Mouse (Mus musculus) stomach, postnatal 0 days (tissue): Measurements from ENCODE around the gene Cass4.

Experiments used
- CTCF ChIP-seq: IDR thresholded peaks from 2 replicates; pipeline ENCODE4 v1.5.1; 2016; ENCODE audit warnings: antibody characterized with exemption, low read depth, mild to moderate bottlenecking, moderate library complexity
- EP300 ChIP-seq: optimal IDR thresholded peaks from 2 replicates; pipeline ENCODE3; 2016; ENCODE audit warnings: antibody characterized with exemption

DNA sequence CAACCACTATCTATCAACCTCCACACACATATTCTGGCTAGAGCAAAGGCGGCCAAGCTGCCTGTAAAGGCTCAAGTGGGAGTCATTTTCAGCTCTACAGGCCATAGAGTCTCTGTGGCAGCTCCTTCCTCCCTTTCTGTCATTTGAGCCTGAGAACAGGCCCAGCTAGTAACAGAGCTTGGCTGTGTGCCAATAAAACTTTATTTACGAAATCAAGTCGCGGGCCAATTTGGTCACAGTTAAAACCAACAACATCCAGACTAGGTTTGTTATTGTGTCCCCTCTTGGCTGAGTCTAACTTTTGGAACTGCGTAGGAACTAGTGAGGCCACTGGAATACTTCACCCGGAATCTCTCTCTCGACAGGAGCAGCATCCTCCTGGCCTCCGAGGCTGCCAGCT lies 80.0 kb downstream of the Cass4 start:
- TF ChIP-seq EP300 (no peak), CTCF (no peak)
